Mouse (Mus musculus): ENCODE results near the gene Ankrd6. TPM values are rescaled to one million over a fixed set of nuclear protein-coding genes. Genes with fewer than 3 reads are reported as not detected.

The Ankrd6 gene
- polyA plus RNA-seq (2017; shearing (Covaris generic)): 4.2 TPM

DNA sequence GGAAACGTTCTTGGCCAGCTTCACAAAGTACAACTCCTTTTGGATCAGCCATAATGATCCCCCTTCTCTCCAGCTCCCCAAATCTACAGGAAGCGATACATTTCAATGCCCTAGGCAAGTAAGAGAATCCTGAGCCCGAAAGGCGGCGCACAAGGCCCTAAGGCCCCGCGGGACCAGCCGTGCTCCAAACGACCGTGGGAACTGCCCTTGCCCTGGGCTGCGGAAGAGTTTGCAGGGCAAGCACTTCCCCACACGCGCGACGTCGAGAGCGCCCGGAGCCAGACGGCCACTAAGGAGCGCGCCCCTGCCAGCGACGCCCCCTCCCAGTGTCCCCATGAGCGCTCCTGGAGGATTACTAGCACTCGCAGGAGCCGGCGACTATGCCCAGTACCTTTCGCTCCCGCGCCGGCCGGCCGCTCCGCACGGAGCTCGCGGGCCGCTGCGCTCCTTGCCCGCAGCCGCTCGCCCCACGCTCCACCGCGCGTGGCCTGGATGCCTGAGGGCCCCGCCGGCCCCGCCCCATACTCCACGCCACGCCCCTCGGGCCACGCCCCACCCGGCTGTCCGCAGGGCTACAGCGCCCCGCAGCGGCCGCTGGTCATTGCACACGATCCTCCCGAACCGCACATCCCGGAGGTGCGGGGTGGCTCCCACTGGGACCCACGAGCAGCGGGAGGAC, at the start of gene Ankrd6:
Gene Ankrd6, minus strand, starts transcription at position 486 of the 679 bp plus-strand sequence.

DNA sequence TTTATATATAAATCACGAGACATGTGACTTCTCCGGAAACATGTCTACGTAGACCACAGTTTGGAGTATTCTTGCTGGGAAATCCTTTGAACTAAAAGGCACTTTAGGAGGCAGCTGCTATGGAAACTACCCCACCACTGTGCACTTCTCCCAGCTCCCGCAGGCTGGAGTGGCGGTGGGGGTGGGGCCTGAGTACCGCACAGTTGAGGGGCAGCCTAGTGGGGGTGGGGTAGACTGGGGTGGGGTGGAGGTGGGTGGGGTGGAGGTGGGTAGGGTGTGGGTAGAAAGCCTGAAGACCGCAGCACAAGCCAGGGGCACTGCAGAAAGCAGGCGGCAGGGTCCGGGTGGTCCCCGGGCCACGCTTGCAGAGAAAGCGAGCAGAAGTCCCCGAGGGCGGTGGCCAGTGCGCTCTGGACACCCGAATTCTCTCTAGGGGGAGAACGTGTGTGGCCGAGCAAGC, 32.1 kb upstream of the Ankrd6 start, which contains the start of gene Rragd:
Gene Rragd, plus strand, starts transcription at position 322 of the 460 bp plus-strand sequence.

DNA sequence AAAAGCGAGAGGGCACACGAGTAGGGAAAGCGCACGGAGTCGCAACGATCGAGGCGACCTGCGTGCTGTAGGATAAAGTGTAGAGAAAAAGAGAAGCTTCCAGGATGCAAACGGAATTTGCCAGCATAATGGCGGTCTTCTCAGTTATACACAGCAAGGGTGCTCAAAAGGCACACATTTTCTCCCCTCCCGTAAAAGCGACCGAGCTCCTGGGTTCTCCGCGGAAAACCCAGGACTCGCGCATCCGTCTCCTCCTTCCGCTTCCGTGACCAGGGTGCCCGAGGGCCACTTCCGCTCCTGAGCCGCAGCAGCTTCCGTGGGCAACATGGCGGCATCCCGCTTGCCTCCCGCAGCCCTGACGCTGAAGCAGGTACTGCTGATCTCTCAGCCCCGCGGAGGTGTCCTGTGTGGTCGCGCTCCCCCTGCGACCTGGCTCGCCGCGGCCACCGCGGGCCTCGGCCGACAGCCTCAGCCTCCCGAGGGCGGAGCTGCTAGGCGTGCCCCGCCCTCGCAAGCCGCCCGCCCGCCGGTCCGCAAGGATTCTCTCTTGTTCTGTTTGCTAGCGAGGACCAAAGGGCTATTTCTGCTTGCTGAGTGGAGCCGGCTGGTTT, 150.6 kb downstream of the Ankrd6 start, which contains the start of gene Lyrm2:
Gene Lyrm2, plus strand, starts transcription at position 288 of the 611 bp plus-strand sequence.

Other genes starting within 250 kb of the Ankrd6 start
- gene Lyrm2, start 150.6 kb downstream of the Ankrd6 start, polyA plus RNA-seq (2017; shearing (Covaris generic)): 77.9 TPM
- gene Rragd, start 32.2 kb upstream of the Ankrd6 start, polyA plus RNA-seq (2017; shearing (Covaris generic)): 13.7 TPM
- 60.6 TPM for gene Ube2j1, start 80.6 kb upstream of the Ankrd6 start, polyA plus RNA-seq (2017; shearing (Covaris generic))
- gene Gabrr2, start 112.2 kb upstream of the Ankrd6 start, polyA plus RNA-seq (2017; shearing (Covaris generic)): 18.2 TPM
- not detected for gene Gabrr1, start 181.7 kb upstream of the Ankrd6 start, polyA plus RNA-seq (2017; shearing (Covaris generic))
- not detected for gene Pm20d2, start 238.9 kb upstream of the Ankrd6 start, polyA plus RNA-seq (2017; shearing (Covaris generic))

Data from activated CD4-positive, CD25-positive, alpha-beta regulatory T cell, adult 9 weeks (primary cell).